Mouse (Mus musculus) right cerebral cortex, postnatal 36 days (tissue): Measurements from ENCODE around the gene Hacl1.

Experiments
- DNase-seq, 2 experiments: peaks; one replicate each; pipeline ENCODE4 v3.0.0; 2022; ENCODE audit warnings: low spot score in 2 of 2, mixed read lengths in 1 of 2

The Hacl1 gene

DNA sequence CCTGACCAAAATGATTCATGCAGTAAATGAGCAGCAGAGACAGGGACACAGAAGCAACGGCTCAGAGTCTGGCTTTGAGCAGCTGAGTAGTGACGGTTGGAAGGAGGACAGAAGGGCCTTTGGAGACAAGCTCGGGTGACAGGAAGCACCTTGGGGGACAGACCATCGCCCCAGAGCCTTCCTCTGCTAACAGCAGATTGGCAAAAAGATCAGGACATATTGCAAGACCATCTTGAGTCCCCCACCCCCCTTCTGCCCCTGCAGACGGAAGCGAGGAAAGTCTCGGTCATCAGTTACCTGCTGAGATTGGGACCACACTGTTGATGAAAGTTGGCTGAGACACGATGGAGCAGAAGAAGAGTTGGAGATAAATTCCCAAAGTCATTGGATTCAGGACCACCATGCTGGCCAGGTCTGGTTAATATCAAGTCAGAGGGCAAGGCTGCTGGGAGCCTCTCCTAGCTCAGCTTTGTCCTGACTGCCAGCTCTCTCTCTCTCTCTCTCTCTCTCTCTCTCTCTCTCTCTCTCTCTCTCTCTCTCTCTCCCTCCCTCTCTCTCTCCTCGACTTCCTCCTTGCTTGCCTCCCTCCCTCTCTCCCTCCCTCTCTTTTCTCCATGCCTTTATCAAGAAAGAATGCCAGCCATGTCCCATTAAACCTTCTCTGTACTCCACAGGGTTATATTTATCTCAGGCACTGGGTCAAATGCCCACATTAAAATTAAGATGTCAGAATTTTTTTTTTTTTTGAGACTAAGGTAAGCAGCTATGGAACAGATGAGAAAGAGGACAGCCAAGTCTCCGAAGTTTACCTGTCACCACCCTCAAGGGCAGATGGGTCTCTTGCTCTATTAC lies 64.0 kb downstream of the Hacl1 start:
- no peak for DNase-seq

DNA sequence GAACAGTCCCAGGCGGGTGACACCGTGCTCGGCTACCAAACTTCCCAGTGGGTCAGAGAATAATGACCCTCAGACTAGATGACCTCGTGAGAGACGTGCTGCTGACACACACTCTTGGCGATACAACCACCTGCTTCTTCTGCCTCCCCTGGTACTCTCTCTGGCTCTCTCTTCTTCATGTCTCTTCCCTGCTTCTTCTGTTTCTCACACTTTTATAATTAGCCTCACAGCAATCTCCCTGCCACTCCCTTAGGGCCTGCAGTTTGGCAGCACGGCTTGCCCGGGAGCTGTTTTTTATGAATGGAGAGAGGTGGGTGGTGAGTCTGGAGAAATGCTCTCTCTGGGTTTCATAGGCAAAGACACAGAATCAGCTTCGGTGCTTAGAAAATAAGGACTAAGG lies 65.2 kb downstream of the Hacl1 start:
- DNase-seq = peak in 1 of 2 experiments; percentile 51

- DNase-seq = no peak
These were observed 66.0 kb downstream of the Hacl1 start for GRCm38 (mm10) chr14:31574903-31575665.

GRCm38 (mm10) chr14:31572561-31573175 lies 68.4 kb downstream of the Hacl1 start:
- DNase-seq = peak; percentile 59 to 77

DNA sequence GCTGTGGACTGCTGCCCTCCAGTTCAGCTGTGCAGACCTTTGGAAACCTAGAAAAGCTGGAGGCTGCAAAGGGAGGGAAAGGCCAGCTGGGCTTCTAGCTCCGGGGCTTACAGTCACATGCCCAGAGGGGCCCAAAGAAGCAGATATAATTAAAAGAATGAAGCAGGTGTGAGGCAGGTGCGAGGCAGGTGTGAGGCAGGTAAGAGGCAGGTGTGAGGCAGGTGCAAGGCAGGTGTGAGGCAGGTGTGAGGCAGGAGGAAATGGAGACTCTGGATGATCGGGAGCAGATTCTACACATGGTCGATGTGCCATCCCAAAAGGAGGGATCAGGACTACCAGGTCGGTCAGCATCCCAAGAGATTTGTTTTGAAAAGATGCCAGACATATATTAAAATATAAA lies 69.7 kb downstream of the Hacl1 start:
- no peak for DNase-seq

- no peak for DNase-seq
These were observed 70.7 kb downstream of the Hacl1 start for GRCm38 (mm10) chr14:31570131-31570951.

- DNase-seq = no peak
These were observed 71.9 kb downstream of the Hacl1 start for GRCm38 (mm10) chr14:31569151-31569631.

DNA sequence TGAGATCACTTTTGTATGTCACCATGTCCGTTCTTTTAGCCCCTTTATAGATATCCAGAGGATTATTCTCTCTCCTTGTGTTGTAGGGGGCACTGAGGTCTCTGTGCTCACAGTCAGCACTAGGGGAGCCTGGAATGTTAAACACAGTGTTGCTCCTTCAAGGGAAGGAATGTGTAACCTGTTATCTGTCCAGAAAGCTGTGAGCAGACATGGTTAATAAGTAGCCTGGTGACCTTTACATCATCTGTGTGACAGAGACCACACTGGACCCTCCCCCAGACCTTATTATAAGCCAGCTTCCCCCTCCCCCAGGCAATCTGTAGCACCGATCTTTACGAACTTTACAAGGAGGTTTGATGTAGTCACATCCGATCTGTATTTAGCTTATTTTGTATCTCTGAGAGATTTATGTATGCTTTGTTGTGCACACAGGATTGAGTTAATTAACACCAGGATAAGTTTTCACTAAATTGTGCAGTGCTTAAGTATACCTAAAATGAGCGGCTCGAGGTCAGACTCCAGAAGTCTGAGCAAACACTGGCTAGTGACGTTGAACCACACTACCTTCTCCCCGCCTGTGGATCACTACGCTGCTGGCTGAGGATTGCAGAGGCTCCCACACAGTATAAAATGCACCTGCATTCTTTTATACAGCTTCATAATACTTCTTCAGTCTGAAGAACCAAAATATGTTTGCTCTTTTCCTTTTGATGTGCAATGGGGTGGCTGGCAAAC lies 75.4 kb downstream of the Hacl1 start:
- no peak for DNase-seq

DNA sequence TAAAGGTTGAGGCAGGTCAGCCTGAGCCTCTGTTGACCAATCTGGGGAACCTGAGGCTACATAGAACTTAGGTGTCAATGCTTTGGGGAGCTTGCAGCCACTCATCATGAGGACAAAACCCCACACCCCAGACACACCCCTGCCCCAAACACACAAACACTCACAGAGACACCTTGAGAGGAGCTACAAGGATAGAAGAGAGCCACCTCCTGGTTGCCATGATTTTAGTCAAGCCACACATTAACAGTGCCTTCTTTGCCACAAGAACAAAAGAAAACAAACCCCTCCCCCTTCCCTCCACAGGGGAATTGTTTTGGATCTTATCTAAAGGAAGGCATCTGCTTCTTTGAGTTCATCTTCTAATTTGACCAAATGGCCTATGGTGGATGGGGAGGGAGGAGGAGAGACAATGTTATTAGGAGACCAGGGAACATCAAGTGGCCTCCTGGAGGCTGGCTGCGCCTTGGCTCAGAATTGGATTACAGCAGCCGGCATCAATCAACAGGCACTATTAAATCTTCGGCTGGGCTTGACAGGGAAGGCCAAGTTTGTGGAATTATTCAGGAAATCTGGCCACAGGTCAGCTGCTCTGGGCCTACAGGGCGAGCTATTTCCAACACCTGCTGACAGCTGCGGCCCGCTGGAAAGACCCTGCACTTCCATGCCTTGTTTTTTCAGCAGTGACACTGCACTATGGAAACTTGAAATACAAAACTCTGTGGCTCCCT lies 76.5 kb downstream of the Hacl1 start:
- no peak for DNase-seq

DNA sequence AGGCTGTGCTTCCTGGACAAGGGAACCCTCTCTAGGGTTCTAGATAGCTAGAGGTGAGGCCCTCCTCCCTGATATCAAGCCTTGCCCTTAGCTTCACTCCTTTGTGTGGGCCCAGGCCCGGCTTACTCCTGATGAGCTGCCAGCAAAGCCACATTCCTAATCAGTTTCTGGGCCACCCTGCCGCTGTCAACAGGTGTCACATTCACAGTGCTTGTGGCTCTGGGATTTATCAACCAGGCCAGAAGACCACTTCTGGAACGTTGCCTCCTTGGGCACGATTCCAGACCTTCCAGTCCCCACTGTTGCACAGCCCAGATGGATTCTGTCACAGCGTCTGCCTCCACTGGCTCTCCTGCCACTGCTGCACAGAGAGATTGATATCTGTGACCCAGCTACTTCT lies 80.2 kb downstream of the Hacl1 start:
- DNase-seq = no peak

GRCm38 (mm10) chr14:31559216-31559615 lies 81.9 kb downstream of the Hacl1 start:
- DNase-seq = no peak

GRCm38 (mm10) chr14:31557784-31558183 lies 83.3 kb downstream of the Hacl1 start:
- no peak for DNase-seq

GRCm38 (mm10) chr14:31557273-31557672 lies 83.8 kb downstream of the Hacl1 start:
- DNase-seq = no peak

DNA sequence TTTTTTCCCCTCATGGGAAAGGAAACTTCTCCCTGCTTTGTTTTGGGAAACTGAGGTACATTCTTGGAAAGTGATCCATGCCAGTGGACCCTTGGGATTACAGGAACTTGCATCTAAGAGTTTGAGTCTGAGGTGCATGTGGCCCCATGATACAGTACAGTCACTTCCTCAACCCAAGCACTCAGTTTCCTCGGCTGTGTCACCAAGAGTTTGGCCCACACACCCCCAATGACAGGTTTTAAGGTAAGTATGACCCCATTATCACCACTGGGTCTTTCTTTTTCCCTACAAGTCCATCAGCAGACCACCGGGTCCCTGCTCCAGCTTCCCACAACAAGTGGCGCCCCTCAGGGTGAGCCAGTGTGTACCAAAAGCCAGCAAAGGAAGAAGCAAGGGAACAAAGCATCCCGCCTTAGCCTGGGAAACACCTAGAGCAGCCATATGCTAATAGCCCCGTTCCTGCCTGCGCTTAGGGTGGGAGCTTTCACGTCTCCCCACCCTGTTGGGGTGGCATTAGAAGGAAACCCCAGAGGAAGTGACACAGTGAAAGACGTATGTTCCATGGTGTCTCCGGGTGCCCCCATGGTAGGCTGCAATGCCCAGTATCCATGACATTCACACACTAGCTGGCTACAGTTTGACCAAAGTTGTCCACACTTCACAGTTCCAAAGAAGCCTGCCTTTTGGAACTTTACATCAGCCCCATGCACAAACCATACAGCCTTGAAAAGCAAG lies 84.4 kb downstream of the Hacl1 start:
- no peak for DNase-seq

DNA sequence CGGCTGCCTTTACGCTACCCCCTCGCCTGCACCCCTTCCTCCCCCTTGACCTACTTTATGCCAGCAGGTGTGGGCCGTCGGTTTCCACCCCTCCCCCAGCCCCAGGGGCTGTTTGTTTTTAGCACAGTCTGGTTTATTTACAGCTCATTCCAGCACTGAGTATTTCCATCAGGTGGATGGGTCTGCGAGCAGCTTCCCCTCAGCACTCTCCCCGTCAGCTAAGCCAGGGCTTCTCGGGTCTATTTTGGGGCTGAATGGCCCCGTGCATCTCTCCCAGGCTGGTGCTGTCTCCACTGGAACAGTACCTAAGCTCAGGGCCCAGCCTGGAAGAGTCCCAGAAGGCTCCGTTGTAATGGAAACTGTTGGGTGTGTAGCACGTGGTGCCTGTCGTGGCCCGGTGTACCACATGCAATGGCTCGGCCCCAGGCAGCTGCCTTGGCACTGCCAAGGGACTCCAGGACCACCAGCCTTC lies 85.1 kb downstream of the Hacl1 start:
- no peak for DNase-seq

DNA sequence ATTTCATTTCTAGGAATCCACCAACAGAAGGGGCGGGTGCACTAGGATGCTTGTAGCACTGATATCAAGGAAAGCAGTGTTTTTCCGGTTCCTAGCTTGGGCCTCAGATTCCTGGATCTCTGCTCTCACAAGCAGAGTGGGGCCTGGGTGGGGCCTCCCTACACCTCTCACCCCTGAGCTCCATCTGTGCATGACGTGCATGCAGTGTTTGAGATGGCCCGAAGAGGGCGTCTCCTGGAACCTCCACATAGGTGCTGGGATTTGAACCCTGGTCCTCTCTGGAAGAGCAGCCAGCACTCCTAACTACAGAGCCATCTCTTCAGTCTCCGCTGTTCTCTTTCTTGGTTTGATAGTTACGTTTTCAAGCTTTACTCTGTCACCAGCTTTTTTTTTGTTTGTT lies 86.1 kb downstream of the Hacl1 start:
- DNase-seq = no peak
